15 mouse cellular contexts compared by ENCODE assay signal in genomic region chr8:95885966-95886365, GRCm38 (mm10). TPM values are rescaled to one million over a fixed set of nuclear protein-coding genes. Genes with fewer than 3 reads are reported as not detected.
DNase-seq lines count a peak whose midpoint lies in the region; ATAC-seq and TF ChIP-seq lines count a peak whose summit lies in the region.
"Had no signal": no experiment of that assay in that cellular context is flagged by ENCODE, and none has a peak within 500 bp of the region (broad histone marks: within the 10 kb centered on the region; RNA-seq: fewer than 3 reads in every experiment).

No protein-coding gene starts in this region.

- H3K9me3 ChIP-seq in heart, embryonic 15.5 days (replicated peaks) = no peaks in the 10 kb centered on the region
- no peaks in the 10 kb centered on the region for H3K9me3 ChIP-seq in heart, embryonic 10.5 days
- no peaks in the 10 kb centered on the region for H3K9me3 ChIP-seq in midbrain, embryonic 13.5 days
- no peaks in the 10 kb centered on the region for H3K9me3 ChIP-seq in midbrain, embryonic 15.5 days
- no peaks in the 10 kb centered on the region for H3K9me3 ChIP-seq in limb, embryonic 14.5 days (ENCODE audit: control insufficient read depth, low read length)
- H3K9me3 ChIP-seq: neural tube, embryonic 12.5 days had no signal

- H3K4me2 ChIP-seq in heart, embryonic 15.5 days = peak overlapping the region; percentile 87
- H3K4me2 ChIP-seq in midbrain, embryonic 13.5 days (replicated peaks) = peak overlapping the region; percentile 72; the same call in 1 of the 2 replicates
- no peak overlapping the region for H3K4me2 ChIP-seq in midbrain, embryonic 15.5 days
- peak overlapping the region; percentile 15; the same call in 1 of the 2 replicates for H3K4me2 ChIP-seq in limb, embryonic 14.5 days (replicated peaks; ENCODE audit: low read depth, low read length, severe bottlenecking)
- H3K4me2 ChIP-seq: midbrain, embryonic 11.5 days had no signal

- no peak overlapping the region for H3K9ac ChIP-seq in heart, embryonic 15.5 days
- H3K9ac ChIP-seq in midbrain, embryonic 13.5 days (replicated peaks) = no peak overlapping the region
- no peak overlapping the region for H3K9ac ChIP-seq in midbrain, embryonic 15.5 days
- H3K9ac ChIP-seq in limb, embryonic 14.5 days (ENCODE audit: low read depth, low read length, severe bottlenecking) = no peak overlapping the region
- H3K9ac ChIP-seq: hindbrain, embryonic 14.5 days; neural tube, embryonic 12.5 days had no signal

- H3K4me3 ChIP-seq in heart, embryonic 15.5 days = no peak overlapping the region; the same call in 1 of the 2 replicates
- no peak overlapping the region for H3K4me3 ChIP-seq in heart, embryonic 10.5 days
- no peak overlapping the region; the same call in 1 of the 2 replicates for H3K4me3 ChIP-seq in midbrain, embryonic 13.5 days (replicated peaks)
- no peak overlapping the region for H3K4me3 ChIP-seq in midbrain, embryonic 15.5 days
- H3K4me3 ChIP-seq in limb, embryonic 14.5 days (replicated peaks; ENCODE audit: low read length) = no peak overlapping the region
- H3K4me3 ChIP-seq: neural tube, embryonic 12.5 days had no signal

- no peak for ATAC-seq in heart, embryonic 15.5 days (replicated peaks; ENCODE audit: insufficient number of reproducible peaks, insufficient read depth, low FRiP score, low read depth)
- ATAC-seq in midbrain, embryonic 13.5 days = no peak
- no peak for ATAC-seq in midbrain, embryonic 15.5 days (replicated peaks)
- no peak for ATAC-seq in limb, embryonic 14.5 days (ENCODE audit: low FRiP score, low read depth)
- no peak for ATAC-seq in inflammation-experienced regulatory T-cells, adult 6 months
- ATAC-seq: Patski had no signal

- no peaks in the 10 kb centered on the region for H3K27me3 ChIP-seq in heart, embryonic 15.5 days
- no peaks in the 10 kb centered on the region for H3K27me3 ChIP-seq in heart, embryonic 10.5 days (ENCODE audit: insufficient read depth, poor library complexity, severe bottlenecking)
- H3K27me3 ChIP-seq in midbrain, embryonic 13.5 days = no peaks in the 10 kb centered on the region
- no peaks in the 10 kb centered on the region for H3K27me3 ChIP-seq in midbrain, embryonic 15.5 days (replicated peaks)
- H3K27me3 ChIP-seq in limb, embryonic 14.5 days (ENCODE audit: control insufficient read depth, insufficient read depth, low read length) = no peaks in the 10 kb centered on the region
- H3K27me3 ChIP-seq: neural tube, embryonic 12.5 days; Patski had no signal

- H3K36me3 ChIP-seq in heart, embryonic 15.5 days = no peaks in the 10 kb centered on the region
- H3K36me3 ChIP-seq in heart, embryonic 10.5 days = no peaks in the 10 kb centered on the region
- no peaks in the 10 kb centered on the region for H3K36me3 ChIP-seq in midbrain, embryonic 13.5 days
- H3K36me3 ChIP-seq in midbrain, embryonic 15.5 days (replicated peaks) = no peaks in the 10 kb centered on the region
- H3K36me3 ChIP-seq in limb, embryonic 14.5 days (ENCODE audit: control insufficient read depth, insufficient read depth, low read length) = no peaks in the 10 kb centered on the region
- H3K36me3 ChIP-seq: neural tube, embryonic 12.5 days had no signal

- TF ChIP-seq POLR2A in limb, embryonic 14.5 days (IDR thresholded peaks at IDR 0.05; ENCODE audit: borderline replicate concordance, extremely low read depth, insufficient read depth, insufficient read length) = no peak

- H3K4me1 ChIP-seq in heart, embryonic 15.5 days (replicated peaks) = peaks cover 43% of the 10 kb centered on the region
- H3K4me1 ChIP-seq in heart, embryonic 10.5 days = peaks cover 29% of the 10 kb centered on the region
- H3K4me1 ChIP-seq in midbrain, embryonic 13.5 days (replicated peaks) = peaks cover 25% of the 10 kb centered on the region
- H3K4me1 ChIP-seq in midbrain, embryonic 15.5 days = peaks cover 26% of the 10 kb centered on the region
- peaks cover 3% of the 10 kb centered on the region; the same call in 1 of the 2 replicates for H3K4me1 ChIP-seq in limb, embryonic 14.5 days (ENCODE audit: control insufficient read depth, insufficient read depth, low read length)

- H3K27ac ChIP-seq in heart, embryonic 15.5 days = peak overlapping the region; percentile 94
- no peak overlapping the region for H3K27ac ChIP-seq in heart, embryonic 10.5 days
- no peak overlapping the region for H3K27ac ChIP-seq in midbrain, embryonic 13.5 days
- no peak overlapping the region for H3K27ac ChIP-seq in midbrain, embryonic 15.5 days
- H3K27ac ChIP-seq in limb, embryonic 14.5 days (replicated peaks; ENCODE audit: low read depth, low read length) = no peak overlapping the region
- H3K27ac ChIP-seq: hindbrain, embryonic 14.5 days; neural tube, embryonic 12.5 days; stomach, postnatal 0 days had no signal

- no peak for DNase-seq in heart, embryonic 10.5 days (ENCODE audit: low spot score)
- DNase-seq in limb, embryonic 14.5 days (ENCODE audit: low spot score) = no peak
- peak; percentile 79 for DNase-seq in yolk sac, embryonic 10.5 days (ENCODE audit: low spot score)
- no peak for DNase-seq in lung, postnatal 10 days
- DNase-seq: cerebellum, adult 9-10 months; lung, postnatal 14 days had no signal

- 37% methylated on average over 5 of the region's 5 CpGs for WGBS in heart, embryonic 15.5 days
- 60% methylated on average over 5 of the region's 5 CpGs for WGBS in heart, embryonic 10.5 days
- WGBS in midbrain, embryonic 13.5 days = 73% methylated on average over 5 of the region's 5 CpGs
- 70% methylated on average over 5 of the region's 5 CpGs for WGBS in midbrain, embryonic 15.5 days
- 80% methylated on average over 5 of the region's 5 CpGs for WGBS in limb, embryonic 14.5 days

RNA-seq across cellular contexts. Expression of gene Got2, which starts 2.4 kb away (rescaled TPM):
- polyA plus RNA-seq in heart, embryonic 15.5 days (2015; fragmentation: Nextera tagmentation; extraction: Ambion mirVana) = 355 and 390 TPM in 2 replicates
- polyA plus RNA-seq in heart, embryonic 10.5 days (2016; fragmentation: Nextera tagmentation; extraction: Ambion mirVana) = 244 and 290 TPM in 2 replicates
- 165 and 176 TPM in 2 replicates for polyA plus RNA-seq in midbrain, embryonic 13.5 days (2015; fragmentation: Nextera tagmentation; extraction: Ambion mirVana)
- polyA plus RNA-seq in midbrain, embryonic 15.5 days (2015; fragmentation: Nextera tagmentation; extraction: Ambion mirVana) = 206 and 210 TPM in 2 replicates
- polyA plus RNA-seq in limb, embryonic 14.5 days (2012; rRNA removed) = 96.4 and 101 TPM in 2 replicates
- polyA plus RNA-seq in limb, embryonic 14.5 days (2014; fragmentation: Nextera tagmentation; extraction: Ambion mirVana) = 60.0 and 60.2 TPM in 2 replicates
- polyA plus RNA-seq in inflammation-experienced regulatory T-cells, adult 6 months (2017; shearing (Covaris generic)) = 100 to 1,000 TPM in 2 of 3 experiments, 10 to 100 TPM in 1; 67.0 to 136 (median 118) TPM

RNA-seq across cellular contexts. Expression of gene Slc38a7, which starts 32.6 kb away (rescaled TPM):
- polyA plus RNA-seq in heart, embryonic 15.5 days (2015; fragmentation: Nextera tagmentation; extraction: Ambion mirVana) = 10.1 and 13.7 TPM in 2 replicates
- polyA plus RNA-seq in heart, embryonic 10.5 days (2016; fragmentation: Nextera tagmentation; extraction: Ambion mirVana) = 13.5 and 14.3 TPM in 2 replicates
- 22.7 and 25.3 TPM in 2 replicates for polyA plus RNA-seq in midbrain, embryonic 13.5 days (2015; fragmentation: Nextera tagmentation; extraction: Ambion mirVana)
- 30.3 and 32.2 TPM in 2 replicates for polyA plus RNA-seq in midbrain, embryonic 15.5 days (2015; fragmentation: Nextera tagmentation; extraction: Ambion mirVana)
- 16.8 and 24.6 TPM in 2 replicates for polyA plus RNA-seq in limb, embryonic 14.5 days (2012; rRNA removed)
- 16.1 and 16.3 TPM in 2 replicates for polyA plus RNA-seq in limb, embryonic 14.5 days (2014; fragmentation: Nextera tagmentation; extraction: Ambion mirVana)
- polyA plus RNA-seq in inflammation-experienced regulatory T-cells, adult 6 months (2017; shearing (Covaris generic)) = 1 to 10 TPM; 4.1 to 9.2 (median 6.9) TPM
